ENCODE assay signal across 14 mouse cellular contexts in genomic region chr4:148936727-148937126, GRCm38 (mm10).
DNase-seq lines count a peak whose midpoint lies in the region; ATAC-seq and TF ChIP-seq lines count a peak whose summit lies in the region.
"Had no signal": no experiment of that assay in that cellular context is flagged by ENCODE, and none has a peak within 500 bp of the region (broad histone marks: within the 10 kb centered on the region; RNA-seq: fewer than 3 reads in every experiment).

No protein-coding gene starts in this region.

- H3K36me3 ChIP-seq in lung, postnatal 0 days (ENCODE audit: insufficient read depth, low read length), result peaks cover 10% of the 10 kb centered on the region
- peaks cover 7% of the 10 kb centered on the region for H3K36me3 ChIP-seq in stomach, embryonic 15.5 days

- no peak for ATAC-seq in lung, postnatal 0 days
- ATAC-seq in stomach, embryonic 15.5 days (ENCODE audit: insufficient read depth, low FRiP score, low read depth), result no peak
- ATAC-seq in CD4-positive, CD25-positive, alpha-beta regulatory T cell, adult 4 months, result no peak
- ATAC-seq: hindbrain, postnatal 0 days had no signal

- peaks cover 4% of the 10 kb centered on the region; the same call in 1 of the 2 replicates for H3K4me1 ChIP-seq in lung, postnatal 0 days (ENCODE audit: insufficient read depth, low read depth, low read length)
- peaks cover 36% of the 10 kb centered on the region for H3K4me1 ChIP-seq in stomach, embryonic 15.5 days

- no peak overlapping the region for H3K9ac ChIP-seq in lung, postnatal 0 days (replicated peaks; ENCODE audit: low read depth)
- H3K9ac ChIP-seq in stomach, embryonic 15.5 days, result no peak overlapping the region
- H3K9ac ChIP-seq: limb, embryonic 12.5 days; neural tube, embryonic 12.5 days had no signal

- no peak overlapping the region for H3K4me3 ChIP-seq in lung, postnatal 0 days (ENCODE audit: low read depth, low read length)
- H3K4me3 ChIP-seq in stomach, embryonic 15.5 days (replicated peaks), result no peak overlapping the region
- H3K4me3 ChIP-seq: layer of hippocampus, adult 2 months; limb, embryonic 12.5 days; neural tube, embryonic 12.5 days had no signal

- DNase-seq in heart, adult 11 months, result peak; percentile 97
- no peak for DNase-seq in heart, postnatal 4 days
- peak; percentile 71 to 83 for DNase-seq in lung, adult 18-20 months
- no peak for DNase-seq in lung, postnatal 0 days (ENCODE audit: low spot score)
- DNase-seq in gastrocnemius, postnatal 10 days, result peak; percentile 49
- no peak for DNase-seq in testis, postnatal 14 days (ENCODE audit: low spot score)
- DNase-seq: cerebellum, postnatal 14 days; right cerebral cortex, postnatal 14 days had no signal

- TF ChIP-seq CTCF in lung, postnatal 0 days (IDR thresholded peaks at IDR 0.05), result no peak

- H3K27ac ChIP-seq in lung, postnatal 0 days (ENCODE audit: low read length), result no peak overlapping the region
- peak overlapping the region; percentile 17; the same call in 1 of the 2 replicates for H3K27ac ChIP-seq in stomach, embryonic 15.5 days
- H3K27ac ChIP-seq: hindbrain, postnatal 0 days; layer of hippocampus, adult 2 months; limb, embryonic 12.5 days; neural tube, embryonic 12.5 days had no signal

- H3K4me2 ChIP-seq in lung, postnatal 0 days (replicated peaks; ENCODE audit: low read depth, low read length), result no peak overlapping the region
- H3K4me2 ChIP-seq in stomach, embryonic 15.5 days, result no peak overlapping the region
- H3K4me2 ChIP-seq: limb, embryonic 12.5 days; neural tube, embryonic 12.5 days had no signal

- no peaks in the 10 kb centered on the region for H3K9me3 ChIP-seq in lung, postnatal 0 days (ENCODE audit: low read length)
- H3K9me3 ChIP-seq in stomach, embryonic 15.5 days, result no peaks in the 10 kb centered on the region
- H3K9me3 ChIP-seq: limb, embryonic 12.5 days; neural tube, embryonic 12.5 days had no signal

- no peak for TF ChIP-seq EP300 in lung, postnatal 0 days (IDR thresholded peaks at IDR 0.05)

- H3K27me3 ChIP-seq in lung, postnatal 0 days (replicated peaks; ENCODE audit: insufficient read depth, low read length), result no peaks in the 10 kb centered on the region
- H3K27me3 ChIP-seq in stomach, embryonic 15.5 days (replicated peaks), result 0 out of 2 replicates have a peak, but pooled peaks cover 5% of the 10 kb centered on the region

- WGBS in lung, postnatal 0 days, result 78% methylated on average over 12 of the region's 12 CpGs
- WGBS in stomach, embryonic 15.5 days, result 90% methylated on average over 12 of the region's 12 CpGs

Comparison
In these comparisons a context has a peak if more than half of its experiments do, and no peak if none do; other contexts are left out.
1. DNase-seq: peak in heart, adult 11 months (single experiment), lung, adult 18-20 months (2 of 2) and gastrocnemius, postnatal 10 days (single experiment); none in heart, postnatal 4 days (single experiment), lung, postnatal 0 days (single experiment) and testis, postnatal 14 days (single experiment).